Mouse (Mus musculus): ENCODE data around the gene Zim1. TPM values are rescaled to one million over a fixed set of nuclear protein-coding genes. Genes with fewer than 3 reads are reported as not detected.

Zim1 gene
- polyA plus RNA-seq (2014; fragmentation: Nextera tagmentation; extraction: Ambion mirVana): 2.8 and 2.9 TPM in 2 replicates

DNA sequence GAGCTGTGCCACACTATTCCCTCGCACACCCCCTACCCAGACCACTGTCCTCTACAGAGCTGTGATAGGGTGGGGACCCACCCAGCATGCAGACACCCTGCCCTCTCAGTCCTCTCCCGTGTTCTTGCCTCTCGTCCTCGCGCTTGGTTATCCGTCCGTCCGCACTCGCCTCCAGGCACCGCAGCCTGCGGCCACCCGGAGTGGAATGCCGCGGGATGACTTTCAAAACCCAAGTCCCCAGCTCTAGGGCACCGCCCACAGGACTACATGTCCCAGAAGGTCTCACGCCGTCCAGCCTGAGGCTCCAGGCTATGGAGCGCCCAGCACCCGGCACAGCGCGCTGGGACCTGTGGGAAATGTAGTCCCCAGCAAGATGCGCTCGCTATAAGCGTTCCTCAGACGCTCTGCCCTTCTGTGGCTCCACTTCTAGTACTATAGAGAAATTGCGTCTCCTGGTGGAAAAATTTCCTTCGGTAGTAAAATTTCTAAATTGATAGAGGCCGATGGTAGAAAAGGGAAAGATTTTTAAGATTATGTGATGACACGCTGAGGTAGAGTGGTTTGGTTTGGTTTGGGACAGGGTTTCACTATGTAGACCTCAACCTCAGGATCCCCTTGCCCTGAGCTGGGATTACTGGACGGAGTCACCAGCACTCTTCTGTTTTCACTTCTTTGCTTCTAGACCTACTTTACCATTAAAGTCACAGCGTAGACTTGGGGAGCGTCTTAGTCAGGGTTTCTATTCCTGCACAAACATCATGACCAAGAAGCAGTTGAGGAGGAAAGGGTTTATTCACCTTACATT lies at the start of gene Zim1:
TSS of gene Zim1 (minus strand) at position 210 of the 805 bp plus-strand sequence.
- Histone ChIP-seq H3K27me3 (ENCODE audit: control insufficient read depth, insufficient read depth, low read length) (no peaks in the 10 kb centered on the region), H3K9ac (replicated peaks; ENCODE audit: low read length) (peak within 1 kb of the TSS; percentile 48; the same call in 1 of the 2 replicates), H3K36me3 (replicated peaks; ENCODE audit: control insufficient read depth, insufficient read depth, low read depth, low read length) (no peaks in the 10 kb centered on the region), H3K4me1 (ENCODE audit: control insufficient read depth, insufficient read depth, low read length) (no peaks in the 10 kb centered on the region), H3K9me3 (replicated peaks; ENCODE audit: control insufficient read depth, low read length) (no peaks in the 10 kb centered on the region), H3K4me3 (ENCODE audit: low read depth, low read length) (peak within 1 kb of the TSS; percentile 47), H3K27ac (replicated peaks; ENCODE audit: low read depth, low read length) (no peak within 1 kb of the TSS), H3K4me2 (ENCODE audit: low read depth, low read length) (peak within 1 kb of the TSS; percentile 67)
- peak; percentile 99 for ATAC-seq (replicated peaks; ENCODE audit: insufficient number of reproducible peaks, low FRiP score, low TSS enrichment, low read depth)
- DNase-seq (ENCODE audit: low spot score): peak; percentile 94
- 11% methylated on average over 32 of the region's 32 CpGs for WGBS

DNA sequence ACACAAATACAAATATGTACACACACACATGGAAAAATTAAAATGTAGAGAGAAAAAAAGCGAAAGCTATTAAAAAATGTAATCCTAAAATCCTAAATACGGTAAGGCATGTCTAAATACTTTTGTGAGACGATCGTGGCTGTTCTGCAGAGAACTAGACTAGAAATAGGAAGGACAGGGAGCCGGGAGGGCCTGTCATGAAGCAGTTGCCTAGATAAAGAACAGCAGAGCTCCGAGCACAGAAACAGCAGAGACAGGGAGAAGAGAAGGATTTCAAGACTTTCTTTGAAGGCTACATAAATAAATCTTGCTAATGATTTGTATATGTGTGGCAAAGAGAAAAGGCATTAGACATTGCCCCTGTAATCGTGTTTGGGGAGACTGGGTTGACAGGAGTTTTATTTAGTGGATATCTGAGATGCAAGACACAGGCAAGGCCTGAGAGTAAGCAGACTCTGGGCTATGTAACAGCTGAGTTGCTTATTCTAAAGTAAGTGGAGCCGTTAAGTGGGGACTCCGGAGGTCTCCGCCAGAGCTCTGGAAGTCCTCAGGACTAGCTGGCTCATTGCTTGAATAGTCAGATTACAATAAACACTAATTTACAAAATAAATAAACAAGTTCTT lies 48.1 kb upstream of the Zim1 start:
- Histone ChIP-seq H3K9ac (replicated peaks; ENCODE audit: low read length) (no peak overlapping the region), H3K4me2 (ENCODE audit: low read depth, low read length) (no peak overlapping the region), H3K27ac (replicated peaks; ENCODE audit: low read depth, low read length) (no peak overlapping the region), H3K4me3 (ENCODE audit: low read depth, low read length) (no peak overlapping the region), H3K36me3 (replicated peaks; ENCODE audit: control insufficient read depth, insufficient read depth, low read depth, low read length) (no peaks in the 10 kb centered on the region), H3K4me1 (ENCODE audit: control insufficient read depth, insufficient read depth, low read length) (no peaks in the 10 kb centered on the region), H3K9me3 (replicated peaks; ENCODE audit: control insufficient read depth, low read length) (no peaks in the 10 kb centered on the region), H3K27me3 (ENCODE audit: control insufficient read depth, insufficient read depth, low read length) (no peaks in the 10 kb centered on the region)
- 64% methylated on average over 10 of the region's 10 CpGs for WGBS
- DNase-seq (ENCODE audit: low spot score): peak; percentile 62
- peak; percentile 79; the same call in 1 of the 2 replicates for ATAC-seq (replicated peaks; ENCODE audit: insufficient number of reproducible peaks, low FRiP score, low TSS enrichment, low read depth)

DNA sequence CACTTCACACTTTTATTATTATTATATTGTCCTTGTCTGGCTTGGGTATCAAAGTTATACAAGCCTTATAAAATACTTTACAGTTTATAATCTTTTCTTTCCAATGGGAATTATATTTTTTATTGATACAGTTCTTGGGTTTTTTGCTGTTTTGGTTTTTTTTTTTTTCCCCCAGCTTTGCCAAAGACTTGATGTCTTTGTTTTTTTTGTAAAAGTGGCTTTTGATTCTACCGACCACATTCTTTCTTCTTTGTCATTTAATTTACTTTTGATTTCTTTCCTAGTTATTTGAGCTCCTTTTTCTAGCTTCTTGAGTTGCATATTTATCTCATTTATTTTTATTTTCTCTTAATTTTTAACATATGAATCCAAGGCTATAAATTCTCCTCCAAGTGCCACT lies 39.8 kb upstream of the Zim1 start:
- H3K27ac ChIP-seq (replicated peaks; ENCODE audit: low read depth, low read length): no peak overlapping the region
- H3K4me1 ChIP-seq (ENCODE audit: control insufficient read depth, insufficient read depth, low read length): no peaks in the 10 kb centered on the region
- no peaks in the 10 kb centered on the region for H3K27me3 ChIP-seq (ENCODE audit: control insufficient read depth, insufficient read depth, low read length)
- H3K9me3 ChIP-seq (replicated peaks; ENCODE audit: control insufficient read depth, low read length): no peaks in the 10 kb centered on the region
- H3K36me3 ChIP-seq (replicated peaks; ENCODE audit: control insufficient read depth, insufficient read depth, low read depth, low read length): no peaks in the 10 kb centered on the region
- no peak overlapping the region for H3K4me2 ChIP-seq (ENCODE audit: low read depth, low read length)
- H3K9ac ChIP-seq (replicated peaks; ENCODE audit: low read length): no peak overlapping the region
- 76% methylated on average over 1 of the region's 1 CpGs for WGBS
- H3K4me3 ChIP-seq (ENCODE audit: low read depth, low read length): no peak overlapping the region
- DNase-seq (ENCODE audit: low spot score) (no peak), ATAC-seq (replicated peaks; ENCODE audit: insufficient number of reproducible peaks, low FRiP score, low TSS enrichment, low read depth) (no peak)

DNA sequence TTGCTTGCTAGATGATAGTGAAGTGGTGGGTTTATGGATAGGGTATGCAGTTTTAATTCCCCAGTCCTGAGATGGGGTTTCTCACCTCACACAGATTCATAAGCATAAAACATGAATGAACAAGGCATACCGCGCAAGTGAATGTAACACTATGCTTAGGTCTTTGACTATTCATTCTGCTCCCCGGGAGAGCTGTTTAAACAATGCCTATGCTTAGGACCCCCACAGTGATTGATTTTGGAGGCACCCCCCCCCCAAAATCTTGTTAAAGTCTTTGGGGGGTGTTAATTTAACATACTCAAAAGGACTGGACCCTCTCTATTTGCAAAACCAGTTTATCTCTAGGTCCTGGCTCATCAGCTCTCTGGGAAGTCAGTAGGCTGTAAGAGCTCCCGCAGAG lies 35.7 kb upstream of the Zim1 start:
- peak overlapping the region; percentile 46 for H3K4me3 ChIP-seq (ENCODE audit: low read depth, low read length)
- peak overlapping the region; percentile 52 for H3K9ac ChIP-seq (replicated peaks; ENCODE audit: low read length)
- WGBS: 52% methylated on average over 4 of the region's 4 CpGs
- H3K9me3 ChIP-seq (replicated peaks; ENCODE audit: control insufficient read depth, low read length): peaks cover 8% of the 10 kb centered on the region
- H3K27me3 ChIP-seq (ENCODE audit: control insufficient read depth, insufficient read depth, low read length): no peaks in the 10 kb centered on the region
- H3K27ac ChIP-seq (replicated peaks; ENCODE audit: low read depth, low read length): 0 out of 2 replicates have a peak overlapping the region, but pooled peaks have one; percentile 20
- peak overlapping the region; percentile 39 for H3K4me2 ChIP-seq (ENCODE audit: low read depth, low read length)
- no peak for DNase-seq (ENCODE audit: low spot score)
- no peaks in the 10 kb centered on the region for H3K36me3 ChIP-seq (replicated peaks; ENCODE audit: control insufficient read depth, insufficient read depth, low read depth, low read length)
- ATAC-seq (replicated peaks; ENCODE audit: insufficient number of reproducible peaks, low FRiP score, low TSS enrichment, low read depth): no peak
- no peaks in the 10 kb centered on the region for H3K4me1 ChIP-seq (ENCODE audit: control insufficient read depth, insufficient read depth, low read length)

DNA sequence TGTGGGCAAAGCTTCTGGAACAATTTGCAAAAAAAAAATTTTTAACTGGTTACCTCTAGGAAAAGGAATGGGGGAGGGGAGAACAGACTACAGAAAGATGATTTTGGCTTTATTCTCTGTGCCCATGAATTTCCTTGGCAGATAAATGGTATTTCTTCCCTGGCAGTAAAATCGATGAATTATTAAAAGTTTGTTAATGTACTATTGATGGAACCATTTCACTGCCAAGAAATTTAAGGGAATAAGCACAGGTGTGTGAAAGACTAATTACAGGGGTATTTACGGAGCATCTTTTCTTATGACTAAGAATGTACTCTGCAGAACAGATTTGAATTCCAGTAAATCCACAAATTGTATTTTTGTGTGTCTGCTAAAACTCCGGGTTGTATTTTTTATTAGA lies 35.1 kb upstream of the Zim1 start:
- Histone ChIP-seq H3K4me3 (ENCODE audit: low read depth, low read length) (peak overlapping the region; percentile 46), H3K27me3 (ENCODE audit: control insufficient read depth, insufficient read depth, low read length) (no peaks in the 10 kb centered on the region), H3K4me1 (ENCODE audit: control insufficient read depth, insufficient read depth, low read length) (no peaks in the 10 kb centered on the region), H3K27ac (replicated peaks; ENCODE audit: low read depth, low read length) (no peak overlapping the region; the same call in 1 of the 2 replicates), H3K4me2 (ENCODE audit: low read depth, low read length) (no peak overlapping the region), H3K36me3 (replicated peaks; ENCODE audit: control insufficient read depth, insufficient read depth, low read depth, low read length) (no peaks in the 10 kb centered on the region), H3K9ac (replicated peaks; ENCODE audit: low read length) (no peak overlapping the region), H3K9me3 (replicated peaks; ENCODE audit: control insufficient read depth, low read length) (peaks cover 8% of the 10 kb centered on the region)
- 49% methylated on average over 3 of the region's 3 CpGs for WGBS
- DNase-seq (ENCODE audit: low spot score) (no peak), ATAC-seq (replicated peaks; ENCODE audit: insufficient number of reproducible peaks, low FRiP score, low TSS enrichment, low read depth) (no peak)

DNA sequence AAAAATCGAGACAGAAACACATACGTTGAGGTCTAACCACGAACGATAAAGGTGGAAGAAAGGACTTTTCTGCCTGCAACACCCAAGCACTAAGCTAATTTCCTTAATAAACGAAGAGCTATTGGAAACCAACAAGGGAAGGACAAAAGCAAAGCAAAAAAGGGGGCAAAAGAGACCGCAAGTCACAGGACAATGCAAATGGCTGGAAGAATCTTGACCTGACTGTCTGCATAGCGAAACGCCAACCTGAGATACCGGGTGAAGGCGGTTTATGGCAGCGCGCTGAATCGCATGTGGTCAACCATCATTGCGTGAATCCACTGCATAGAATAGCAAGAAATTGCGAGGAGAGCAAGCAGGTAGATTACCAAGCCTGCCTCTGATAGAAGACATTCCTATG lies 34.6 kb upstream of the Zim1 start:
- Histone ChIP-seq H3K4me2 (ENCODE audit: low read depth, low read length) (peak overlapping the region; percentile 24), H3K9ac (replicated peaks; ENCODE audit: low read length) (peak overlapping the region; percentile 29), H3K27ac (replicated peaks; ENCODE audit: low read depth, low read length) (no peak overlapping the region; the same call in 1 of the 2 replicates), H3K9me3 (replicated peaks; ENCODE audit: control insufficient read depth, low read length) (peaks cover 8% of the 10 kb centered on the region), H3K27me3 (ENCODE audit: control insufficient read depth, insufficient read depth, low read length) (no peaks in the 10 kb centered on the region), H3K4me1 (ENCODE audit: control insufficient read depth, insufficient read depth, low read length) (no peaks in the 10 kb centered on the region), H3K4me3 (ENCODE audit: low read depth, low read length) (peak overlapping the region; percentile 46), H3K36me3 (replicated peaks; ENCODE audit: control insufficient read depth, insufficient read depth, low read depth, low read length) (no peaks in the 10 kb centered on the region)
- ATAC-seq (replicated peaks; ENCODE audit: insufficient number of reproducible peaks, low FRiP score, low TSS enrichment, low read depth): no peak
- WGBS: 53% methylated on average over 15 of the region's 15 CpGs
- peak; percentile 63 for DNase-seq (ENCODE audit: low spot score)

DNA sequence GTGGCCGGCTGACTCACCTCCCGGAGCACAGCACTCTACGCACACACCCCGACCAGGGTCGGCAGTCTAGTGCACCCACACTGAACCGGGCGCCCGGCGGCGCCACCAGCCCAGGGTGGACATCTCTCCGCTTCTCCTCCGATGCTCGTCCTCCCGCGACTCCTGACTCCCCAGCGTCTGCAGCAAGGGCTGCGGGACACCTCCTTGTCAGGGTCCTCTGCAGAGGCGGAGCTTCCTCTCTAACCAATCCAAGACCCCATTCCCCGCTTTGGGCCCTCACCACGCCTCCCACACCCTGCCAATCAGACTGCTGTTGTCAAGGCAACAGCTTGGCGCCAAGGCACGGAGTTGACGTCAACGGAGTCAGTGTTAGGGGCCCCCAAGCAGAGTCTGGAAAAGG lies 34.0 kb upstream of the Zim1 start, which contains the start of the genes Peg3 and Usp29:
TSS of gene Peg3 (minus strand) at position 191 of the 400 bp plus-strand sequence.
TSS of gene Usp29 (plus strand) at position 338 of the 400 bp plus-strand sequence.
- ATAC-seq (replicated peaks; ENCODE audit: insufficient number of reproducible peaks, low FRiP score, low TSS enrichment, low read depth) (peak; percentile 54), DNase-seq (ENCODE audit: low spot score) (peak; percentile 93)
- H3K4me3 ChIP-seq (ENCODE audit: low read depth, low read length): peak within 1 kb of the TSS; percentile 46
- peaks cover 8% of the 10 kb centered on the region for H3K9me3 ChIP-seq (replicated peaks; ENCODE audit: control insufficient read depth, low read length)
- H3K4me1 ChIP-seq (ENCODE audit: control insufficient read depth, insufficient read depth, low read length): no peaks in the 10 kb centered on the region
- H3K9ac ChIP-seq (replicated peaks; ENCODE audit: low read length): peak within 1 kb of the TSS; percentile 66
- no peaks in the 10 kb centered on the region for H3K36me3 ChIP-seq (replicated peaks; ENCODE audit: control insufficient read depth, insufficient read depth, low read depth, low read length)
- H3K4me2 ChIP-seq (ENCODE audit: low read depth, low read length): peak within 1 kb of the TSS; percentile 56
- no peaks in the 10 kb centered on the region for H3K27me3 ChIP-seq (ENCODE audit: control insufficient read depth, insufficient read depth, low read length)
- H3K27ac ChIP-seq (replicated peaks; ENCODE audit: low read depth, low read length): peak within 1 kb of the TSS; percentile 82
- WGBS: 45% methylated on average over 24 of the region's 24 CpGs
